Mouse (Mus musculus) liver, embryonic 14.5 days (tissue): ENCODE measurements at regions not wholly inside any gene's neighbourhood (a gene's known extent, or its start where the extent isn't known, plus 50 kb on each side); places are given as distances from the start of the nearest gene placed in this dataset.

ENCODE experiments used
- ATAC-seq: fragments of 200-750 bp; cut with Nextera tagmentation; 2 replicates; pipeline ENCODE4 v1.8.0; 2017; ENCODE audit warnings: moderate number of reproducible peaks, mild to moderate bottlenecking, moderate library complexity; ENCODE audit not compliant: insufficient read depth
- DNase-seq, 3 experiments: peaks; one replicate each; pipeline ENCODE4 v3.0.0-alpha.2; 2012 to 2013; ENCODE audit warnings: low read depth in 3 of 3, low spot score in 3 of 3
- H3K27ac ChIP-seq: fragments of 300-500 bp; sonication (generic); 2 replicates; pipeline ENCODE4 v1.5.1; 2014; ENCODE audit warnings: moderate library complexity, mild to moderate bottlenecking, control low read depth, inconsistent platforms
- H3K27me3 ChIP-seq: fragments of 300-500 bp; sonication (generic); 2 replicates; pipeline ENCODE4 v1.6.1; 2014; ENCODE audit warnings: mild to moderate bottlenecking, low read length, moderate library complexity; ENCODE audit not compliant: control insufficient read depth, insufficient read depth
- H3K36me3 ChIP-seq: fragments of 300-500 bp; sonication (generic); replicated peaks from 2 replicates; pipeline ENCODE4 v1.6.1; 2014; ENCODE audit warnings: low read depth; ENCODE audit not compliant: control insufficient read depth, insufficient read depth
- H3K4me1 ChIP-seq, 2 experiments: fragments of 200-500 bp in 1 of 2; fragments of 300-500 bp in 1 of 2; sonication (generic) in 1 of 2; replicated peaks; 2 replicates each; pipeline ENCODE4 v1.6.1; 2012 to 2014; ENCODE audit warnings: antibody characterized with exemption in 1 of 2, inconsistent platforms in 1 of 2, low read length in 1 of 2; ENCODE audit not compliant: control insufficient read depth in 2 of 2, insufficient read depth in 2 of 2
- H3K4me2 ChIP-seq: fragments of 300-500 bp; sonication (generic); 2 replicates; pipeline ENCODE4 v1.6.1; 2014; ENCODE audit warnings: low read depth, mild to moderate bottlenecking, control low read depth, moderate library complexity
- H3K4me3 ChIP-seq, 2 experiments: fragments of 200-500 bp in 1 of 2; fragments of 300-500 bp in 1 of 2; sonication (generic) in 1 of 2; 2 replicates each; pipeline ENCODE4 v1.5.1; 2012 to 2014; ENCODE audit warnings: low read depth in 2 of 2, low read length in 2 of 2, mild to moderate bottlenecking in 2 of 2, control low read depth in 1 of 2, inconsistent platforms in 1 of 2, moderate library complexity in 1 of 2; ENCODE audit not compliant: insufficient read depth in 1 of 2
- H3K9ac ChIP-seq: fragments of 300-500 bp; sonication (generic); replicated peaks from 2 replicates; pipeline ENCODE4 v1.6.1; 2014; ENCODE audit warnings: mild to moderate bottlenecking, control low read depth, moderate library complexity
- H3K9me3 ChIP-seq: fragments of 300-500 bp; sonication (generic); 2 replicates; pipeline ENCODE4 v1.6.1; 2016; ENCODE audit warnings: low read length, mixed read lengths; ENCODE audit not compliant: control insufficient read depth
- CTCF ChIP-seq: IDR thresholded peaks from 2 replicates; pipeline ENCODE4 v1.5.1; 2016; ENCODE audit warnings: antibody characterized with exemption, low read depth, control low read depth
- EP300 ChIP-seq: IDR thresholded peaks from 2 replicates; pipeline ENCODE4 v1.6.1; 2016; ENCODE audit warnings: antibody characterized with exemption, low read depth
- WGBS: fragments of 180-500 bp; shearing (Covaris S2); extraction: QIAGEN DNeasy Blood & Tissue Kit; methylation state at CpG from one replicate; pipeline ENCODE4 v1.1.7; 2014; ENCODE audit not compliant: insufficient replicate concordance; 5-methylcytosine and 5-hydroxymethylcytosine counted together

DNA sequence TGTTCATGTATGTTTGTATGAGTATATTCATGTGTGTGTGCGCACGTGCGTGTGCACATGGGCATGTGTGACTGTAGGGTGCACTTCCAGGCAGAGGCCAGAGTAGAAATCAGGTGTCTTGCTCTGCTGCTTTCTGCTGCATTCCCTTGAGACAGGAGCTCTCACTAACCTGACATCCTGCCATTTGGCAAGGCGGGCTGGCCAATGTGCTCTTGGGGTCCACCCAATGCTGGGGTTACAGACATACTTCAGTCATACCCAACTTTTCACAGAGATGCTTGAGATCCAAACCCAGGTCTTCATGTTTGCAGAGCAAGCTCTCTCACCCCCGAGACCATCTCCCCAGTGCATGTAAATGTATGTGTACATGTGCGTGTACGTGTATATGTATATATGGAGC, 120.2 kb upstream of the Mvb12b start:
- Histone ChIP-seq H3K9ac (no peak overlapping the region), H3K27me3 (no peaks in the 10 kb centered on the region), H3K4me3 (no peak overlapping the region), H3K4me2 (no peak overlapping the region), H3K4me1 (no peaks in the 10 kb centered on the region), H3K36me3 (no peaks in the 10 kb centered on the region), H3K9me3 (no peaks in the 10 kb centered on the region), H3K27ac (no peak overlapping the region)
- ATAC-seq: no peak
- TF ChIP-seq EP300: no peak
- TF ChIP-seq CTCF: no peak
- DNase-seq: no peak
- 75% methylated on average over 7 of the region's 7 CpGs for WGBS

DNA sequence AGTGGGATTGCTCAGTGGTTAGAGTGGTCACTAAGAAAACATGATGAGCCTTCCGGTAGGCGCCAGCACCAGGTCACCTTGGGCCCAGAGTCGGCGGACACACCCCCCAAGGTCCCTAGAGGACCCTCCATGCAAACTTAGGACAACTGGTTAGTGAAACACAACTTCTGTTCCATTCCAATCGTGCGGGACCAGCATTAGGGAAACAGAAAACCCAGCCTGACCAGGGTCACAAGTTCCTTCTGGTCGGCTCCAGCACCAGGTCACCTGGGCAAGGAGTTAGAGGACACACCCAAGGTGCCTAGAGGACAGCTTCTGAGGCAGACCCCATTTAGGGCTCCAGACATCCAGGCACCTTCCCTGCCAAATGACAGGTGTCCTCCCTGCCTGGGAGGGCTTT, 109.4 kb upstream of the Mvb12b start:
- H3K9ac ChIP-seq: no peak overlapping the region
- 72% methylated on average over 7 of the region's 7 CpGs for WGBS
- H3K27me3 ChIP-seq: no peaks in the 10 kb centered on the region
- TF ChIP-seq CTCF (no peak), EP300 (no peak)
- H3K27ac ChIP-seq: no peak overlapping the region
- no peak overlapping the region for H3K4me3 ChIP-seq
- no peak overlapping the region for H3K4me2 ChIP-seq
- H3K9me3 ChIP-seq: no peaks in the 10 kb centered on the region
- no peaks in the 10 kb centered on the region for H3K36me3 ChIP-seq
- ATAC-seq (no peak), DNase-seq (no peak)
- H3K4me1 ChIP-seq: no peaks in the 10 kb centered on the region

DNA sequence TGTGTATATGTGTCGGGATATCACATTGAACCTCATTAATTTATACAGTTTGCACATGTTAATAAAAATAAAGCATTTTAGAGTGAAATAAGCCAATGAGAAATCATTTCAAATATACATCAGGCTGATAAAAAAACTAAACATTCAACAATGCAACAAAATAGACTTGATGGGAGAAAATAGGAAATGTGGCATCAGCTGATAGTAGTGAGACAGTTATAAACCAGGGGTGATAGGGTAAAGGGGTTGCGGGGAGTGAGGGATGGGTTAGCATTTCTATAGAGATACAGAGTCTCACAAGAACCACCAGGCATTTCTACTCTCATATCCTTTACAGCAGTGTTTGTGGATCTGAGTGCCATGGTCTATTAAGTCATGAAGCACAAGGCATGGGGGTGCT, 108.6 kb upstream of the Mvb12b start:
- no peak for ATAC-seq
- H3K27me3 ChIP-seq: no peaks in the 10 kb centered on the region
- TF ChIP-seq CTCF (no peak), EP300 (no peak)
- no peaks in the 10 kb centered on the region for H3K9me3 ChIP-seq
- no peaks in the 10 kb centered on the region for H3K4me1 ChIP-seq
- DNase-seq: no peak
- no peak overlapping the region for H3K9ac ChIP-seq
- no peak overlapping the region for H3K27ac ChIP-seq
- no peak overlapping the region for H3K4me3 ChIP-seq
- no peaks in the 10 kb centered on the region for H3K36me3 ChIP-seq
- 53% methylated on average over 2 of the region's 2 CpGs for WGBS
- no peak overlapping the region for H3K4me2 ChIP-seq

DNA sequence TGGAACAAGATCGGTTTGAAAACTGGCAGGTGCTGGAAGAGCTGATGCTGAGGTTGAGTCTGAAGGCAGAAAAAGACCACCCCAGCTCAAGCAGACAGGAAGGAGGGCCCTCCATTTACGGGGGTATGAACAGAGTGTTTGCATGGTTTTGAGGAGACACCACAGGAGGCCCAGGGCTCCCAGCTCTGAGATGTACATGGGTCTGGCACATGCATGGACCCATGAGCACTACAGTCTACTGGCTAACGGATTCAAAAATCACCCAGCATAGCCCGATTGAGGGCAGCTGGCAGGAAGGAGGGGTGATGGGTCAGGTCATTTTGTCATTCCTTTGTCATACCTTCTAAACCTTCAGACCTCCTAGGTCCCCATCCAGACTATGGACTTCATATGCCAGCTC, 103.6 kb upstream of the Mvb12b start:
- ATAC-seq (no peak), DNase-seq (no peak)
- no peaks in the 10 kb centered on the region for H3K4me1 ChIP-seq
- no peaks in the 10 kb centered on the region for H3K9me3 ChIP-seq
- H3K4me3 ChIP-seq: no peak overlapping the region
- no peak overlapping the region for H3K9ac ChIP-seq
- WGBS: 54% methylated on average over 4 of the region's 4 CpGs
- no peaks in the 10 kb centered on the region for H3K36me3 ChIP-seq
- H3K27ac ChIP-seq: no peak overlapping the region
- TF ChIP-seq EP300: no peak
- no peak for TF ChIP-seq CTCF
- no peaks in the 10 kb centered on the region for H3K27me3 ChIP-seq
- H3K4me2 ChIP-seq: no peak overlapping the region

DNA sequence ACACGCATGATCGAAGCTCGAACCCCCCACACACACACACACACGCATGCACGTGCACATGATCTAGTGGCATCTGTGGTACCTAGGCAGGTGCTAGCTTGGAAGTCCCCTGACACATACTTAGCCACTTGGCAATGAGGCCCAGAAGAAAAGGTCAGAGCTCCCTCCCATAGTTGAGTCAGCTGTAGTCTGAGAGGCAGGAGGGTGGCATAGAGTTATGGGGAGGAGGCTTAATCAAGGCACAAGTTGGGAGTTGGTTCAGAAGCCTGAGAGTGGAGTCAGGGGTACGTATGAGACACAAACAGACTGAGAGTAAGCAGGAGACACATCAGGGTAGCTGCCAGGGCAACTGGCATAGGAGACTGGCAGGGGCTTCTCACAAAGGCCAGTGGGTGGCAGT, 103.0 kb upstream of the Mvb12b start:
- WGBS: 68% methylated on average over 6 of the region's 6 CpGs
- H3K36me3 ChIP-seq: no peaks in the 10 kb centered on the region
- no peak overlapping the region for H3K9ac ChIP-seq
- no peaks in the 10 kb centered on the region for H3K4me1 ChIP-seq
- no peak overlapping the region for H3K4me2 ChIP-seq
- H3K27ac ChIP-seq: no peak overlapping the region
- DNase-seq (no peak), ATAC-seq (no peak)
- no peaks in the 10 kb centered on the region for H3K9me3 ChIP-seq
- H3K27me3 ChIP-seq: no peaks in the 10 kb centered on the region
- no peak overlapping the region for H3K4me3 ChIP-seq
- no peak for TF ChIP-seq CTCF
- TF ChIP-seq EP300: no peak
